Mouse (Mus musculus): ENCODE results near the gene Tmem170. TPM values are rescaled to one million over a fixed set of nuclear protein-coding genes. Genes with fewer than 3 reads are reported as not detected.

Tmem170 gene
- total RNA-seq, 2 experiments from 2014 or later, result 5.4 to 11.3 TPM

- ATAC-seq (replicated peaks; ENCODE audit: low FRiP score, poor library complexity, severe bottlenecking), result no peak
Observed at GRCm38 (mm10) chr8:111820691-111821090, 55.9 kb downstream of the Tmem170 start.

GRCm38 (mm10) chr8:111820018-111820417 lies 56.5 kb downstream of the Tmem170 start:
- ATAC-seq (replicated peaks; ENCODE audit: low FRiP score, poor library complexity, severe bottlenecking), result no peak

- ATAC-seq (replicated peaks; ENCODE audit: low FRiP score, poor library complexity, severe bottlenecking), result no peak
Observed at GRCm38 (mm10) chr8:111818556-111818955, 58.0 kb downstream of the Tmem170 start.

GRCm38 (mm10) chr8:111815078-111815477 lies 61.5 kb downstream of the Tmem170 start:
- no peak for ATAC-seq (replicated peaks; ENCODE audit: low FRiP score, poor library complexity, severe bottlenecking)

GRCm38 (mm10) chr8:111813818-111814217 lies 62.7 kb downstream of the Tmem170 start:
- no peak for ATAC-seq (replicated peaks; ENCODE audit: low FRiP score, poor library complexity, severe bottlenecking)

Other genes starting within 250 kb of the Tmem170 start
- not detected in 2 replicates for gene Ldhd, start 246.4 kb downstream of the Tmem170 start, total RNA-seq (2015; ENCODE audit: low replicate concordance)
- 0.15 TPM in 1 of 2 replicates, not detected in the other for gene Ldhd, start 246.4 kb downstream of the Tmem170 start, total RNA-seq (2017; ENCODE audit: low replicate concordance)
- 3.6 and 11.3 TPM in 2 replicates for gene Zfp1, start 233.3 kb downstream of the Tmem170 start, total RNA-seq (2015; ENCODE audit: low replicate concordance)
- 2.1 TPM in 1 of 2 replicates, not detected in the other for gene Zfp1, start 233.3 kb downstream of the Tmem170 start, total RNA-seq (2017; ENCODE audit: low replicate concordance)
- gene Ctrb1, start 185.7 kb downstream of the Tmem170 start, total RNA-seq (2015; ENCODE audit: low replicate concordance), result not detected in 2 replicates
- not detected in 2 replicates for gene Ctrb1, start 185.7 kb downstream of the Tmem170 start, total RNA-seq (2017; ENCODE audit: low replicate concordance)
- not detected in 2 replicates for gene Bcar1, start 132.9 kb downstream of the Tmem170 start, total RNA-seq (2015; ENCODE audit: low replicate concordance)
- 0.64 TPM in 1 of 2 replicates, not detected in the other for gene Bcar1, start 132.9 kb downstream of the Tmem170 start, total RNA-seq (2017; ENCODE audit: low replicate concordance)
- 59.1 and 61.6 TPM in 2 replicates for gene Cfdp1, start 22.5 kb downstream of the Tmem170 start, total RNA-seq (2015; ENCODE audit: low replicate concordance)
- gene Cfdp1, start 22.5 kb downstream of the Tmem170 start, total RNA-seq (2017; ENCODE audit: low replicate concordance), result 38.0 and 46.9 TPM in 2 replicates
- not detected in 2 replicates for gene Chst5, start 33.7 kb upstream of the Tmem170 start, total RNA-seq (2015; ENCODE audit: low replicate concordance)
- gene Chst5, start 33.7 kb upstream of the Tmem170 start, total RNA-seq (2017; ENCODE audit: low replicate concordance), result not detected in 2 replicates
- 5.8 and 8.0 TPM in 2 replicates for gene Tmem231, start 57.1 kb upstream of the Tmem170 start, total RNA-seq (2015; ENCODE audit: low replicate concordance)
- gene Tmem231, start 57.1 kb upstream of the Tmem170 start, total RNA-seq (2017; ENCODE audit: low replicate concordance), result 18.7 and 19.3 TPM in 2 replicates
- gene Gabarapl2, start 64.0 kb upstream of the Tmem170 start, total RNA-seq (2015; ENCODE audit: low replicate concordance), result 108 and 118 TPM in 2 replicates
- 89.5 and 99.1 TPM in 2 replicates for gene Gabarapl2, start 64.0 kb upstream of the Tmem170 start, total RNA-seq (2017; ENCODE audit: low replicate concordance)
- gene Adat1, start 115.6 kb upstream of the Tmem170 start, total RNA-seq (2015; ENCODE audit: low replicate concordance), result 0.42 TPM in 1 of 2 replicates, not detected in the other
- 1.8 TPM in 1 of 2 replicates, not detected in the other for gene Adat1, start 115.6 kb upstream of the Tmem170 start, total RNA-seq (2017; ENCODE audit: low replicate concordance)
- gene Kars, start 134.6 kb upstream of the Tmem170 start, total RNA-seq (2015; ENCODE audit: low replicate concordance), result 37.5 and 40.7 TPM in 2 replicates
- gene Kars, start 134.6 kb upstream of the Tmem170 start, total RNA-seq (2017; ENCODE audit: low replicate concordance), result 38.2 and 45.5 TPM in 2 replicates
- gene Terf2ip, start 134.6 kb upstream of the Tmem170 start, total RNA-seq (2015; ENCODE audit: low replicate concordance), result 1.3 and 6.5 TPM in 2 replicates
- 6.2 and 11.2 TPM in 2 replicates for gene Terf2ip, start 134.6 kb upstream of the Tmem170 start, total RNA-seq (2017; ENCODE audit: low replicate concordance)
- not detected in 2 replicates for gene Gm6793, start 138.3 kb upstream of the Tmem170 start, total RNA-seq (2015; ENCODE audit: low replicate concordance)
- not detected in 2 replicates for gene Gm6793, start 138.3 kb upstream of the Tmem170 start, total RNA-seq (2017; ENCODE audit: low replicate concordance)